Mouse (Mus musculus): ENCODE results near the gene Phf21b.
A peak's percentile ranks its signal among the peaks of the same experiment; 100 is the strongest.
"Not testable (repeated sequence)": the region's sequence is repeated elsewhere in the genome, so short reads cannot be mapped to it uniquely, and the experiment has no call there.

Phf21b gene

GRCm38 (mm10) chr15:84775421-84776174 is 80.3 kb downstream of the Phf21b start:
- no peak for DNase-seq (ENCODE audit: low read depth, low spot score)

- DNase-seq (ENCODE audit: low read depth, low spot score) = peak; percentile 20
Measured at GRCm38 (mm10) chr15:84772191-84773111, 83.4 kb downstream of the Phf21b start.

- DNase-seq (ENCODE audit: low read depth, low spot score) = no peak
Measured at GRCm38 (mm10) chr15:84769641-84770341, 86.1 kb downstream of the Phf21b start.

GRCm38 (mm10) chr15:84768531-84768930 is 87.3 kb downstream of the Phf21b start:
- DNase-seq (ENCODE audit: low read depth, low spot score) = not testable (repeated sequence)

- DNase-seq (ENCODE audit: low read depth, low spot score) = no peak
Measured at GRCm38 (mm10) chr15:84766621-84767020, 89.2 kb downstream of the Phf21b start.

GRCm38 (mm10) chr15:84763423-84763812 is 92.4 kb downstream of the Phf21b start:
- DNase-seq (ENCODE audit: low read depth, low spot score) = no peak

GRCm38 (mm10) chr15:84762712-84763422 is 93.0 kb downstream of the Phf21b start:
- no peak for DNase-seq (ENCODE audit: low read depth, low spot score)

- DNase-seq (ENCODE audit: low read depth, low spot score) = peak; percentile 56
Measured at GRCm38 (mm10) chr15:84758493-84758892, 97.4 kb downstream of the Phf21b start.

GRCm38 (mm10) chr15:84756426-84756825 is 99.4 kb downstream of the Phf21b start:
- DNase-seq (ENCODE audit: low read depth, low spot score) = no peak

GRCm38 (mm10) chr15:84754987-84755386 is 100.9 kb downstream of the Phf21b start:
- peak; percentile 65 for DNase-seq (ENCODE audit: low read depth, low spot score)

- DNase-seq (ENCODE audit: low read depth, low spot score) = no peak
Measured at GRCm38 (mm10) chr15:84745831-84746230, 110.0 kb downstream of the Phf21b start.

- DNase-seq (ENCODE audit: low read depth, low spot score) = no peak
Measured at GRCm38 (mm10) chr15:84744308-84744707, 111.5 kb downstream of the Phf21b start.

GRCm38 (mm10) chr15:84743347-84743746 is 112.5 kb downstream of the Phf21b start:
- no peak for DNase-seq (ENCODE audit: low read depth, low spot score)

GRCm38 (mm10) chr15:84741573-84741972 is 114.3 kb downstream of the Phf21b start:
- DNase-seq (ENCODE audit: low read depth, low spot score) = no peak

- DNase-seq (ENCODE audit: low read depth, low spot score) = no peak
Measured at GRCm38 (mm10) chr15:84738246-84738645, 117.6 kb downstream of the Phf21b start.

GRCm38 (mm10) chr15:84736994-84737346 is 118.9 kb downstream of the Phf21b start:
- DNase-seq (ENCODE audit: low read depth, low spot score) = no peak

GRCm38 (mm10) chr15:84736346-84736993 is 119.4 kb downstream of the Phf21b start:
- DNase-seq (ENCODE audit: low read depth, low spot score) = no peak

Data from CD4-positive, CD25-positive, alpha-beta regulatory T cell, adult 2 months (primary cell).